Mouse (Mus musculus) testis, adult 2 months (tissue): ENCODE results near the gene Hoxd8.

Experiments used
- CTCF ChIP-seq: fragments of 200-500 bp; IDR thresholded peaks from 2 replicates; pipeline ENCODE4 v1.5.1; 2012; ENCODE audit warnings: low read depth, mild to moderate bottlenecking, inconsistent platforms, low read length, moderate library complexity; ENCODE audit not compliant: control insufficient read depth, insufficient read depth, insufficient replicate concordance
- POLR2A ChIP-seq: fragments of 200-500 bp; IDR thresholded peaks from 2 replicates; pipeline ENCODE4 v1.6.1; 2012; ENCODE audit warnings: low read depth, mild to moderate bottlenecking, inconsistent platforms, low read length, moderate library complexity; ENCODE audit not compliant: control insufficient read depth

- TF ChIP-seq POLR2A (no peak), CTCF (no peak)
These were observed 6.6 kb downstream of the Hoxd8 start for GRCm38 (mm10) chr2:74710929-74711543.
